Mouse (Mus musculus) MEL (cell line): Measurements from ENCODE around the gene Gm44805.

ENCODE experiments used
- CHD2 ChIP-seq: IDR thresholded peaks from 2 replicates; pipeline ENCODE4 v1.6.1; 2011; ENCODE audit warnings: low read length, improper control_type of control experiment
- CTCF ChIP-seq, 3 experiments: IDR thresholded peaks in 2 of 3; conservative IDR thresholded peaks in 1 of 3; 2 replicates each; pipeline ENCODE4 v1.5.1; 2011 to 2012; ENCODE audit warnings: low read length in 3 of 3, low read depth in 2 of 3, mild to moderate bottlenecking in 2 of 3, improper control_type of control experiment in 1 of 3, inconsistent platforms in 1 of 3, mixed read lengths in 1 of 3, moderate library complexity in 1 of 3; ENCODE audit not compliant: control insufficient read depth in 1 of 3, insufficient read depth in 1 of 3, poor library complexity in 1 of 3, severe bottlenecking in 1 of 3
- GATA1 ChIP-seq: IDR thresholded peaks from 2 replicates; pipeline ENCODE4 v1.6.1; 2011; ENCODE audit warnings: low read depth, low read length, improper control_type of control experiment
- MEF2A ChIP-seq: IDR thresholded peaks from 2 replicates; pipeline ENCODE4 v1.6.1; 2014; ENCODE audit warnings: low read depth, mild to moderate bottlenecking, inconsistent platforms, low read length, improper control_type of control experiment; ENCODE audit not compliant: poor library complexity, insufficient replicate concordance, severe bottlenecking; ENCODE audit errors: extremely low read depth
- POLR2A ChIP-seq, 2 experiments: IDR thresholded peaks; 2 replicates each; pipeline ENCODE4 v1.6.1; 2011 to 2012; ENCODE audit warnings: low read length in 2 of 2, mild to moderate bottlenecking in 2 of 2, control low read depth in 1 of 2, improper control_type of control experiment in 1 of 2, low read depth in 1 of 2, moderate library complexity in 1 of 2; ENCODE audit not compliant: control insufficient read depth in 1 of 2, insufficient read depth in 1 of 2, poor library complexity in 1 of 2
- POLR2AphosphoS5 ChIP-seq: IDR thresholded peaks from 2 replicates; pipeline ENCODE4 v1.6.1; 2012; ENCODE audit warnings: low read depth, borderline replicate concordance, mild to moderate bottlenecking, inconsistent platforms, low read length, moderate library complexity, mixed read lengths
- SIN3A ChIP-seq: IDR thresholded peaks from 2 replicates; pipeline ENCODE4 v1.6.1; 2012; ENCODE audit warnings: low read length, improper control_type of control experiment, inconsistent platforms
- TCF12 ChIP-seq: IDR thresholded peaks from 2 replicates; pipeline ENCODE4 v1.6.1; 2014; ENCODE audit warnings: low read depth, mild to moderate bottlenecking, inconsistent platforms, low read length, improper control_type of control experiment, moderate library complexity
- USF1 ChIP-seq: IDR thresholded peaks from 2 replicates; pipeline ENCODE4 v1.6.1; 2014; ENCODE audit warnings: low read depth, mild to moderate bottlenecking, inconsistent platforms, low read length, improper control_type of control experiment, moderate library complexity
- USF2 ChIP-seq, 2 experiments: IDR thresholded peaks; 2 replicates each; pipeline ENCODE4 v1.6.1; 2011 to 2012; ENCODE audit warnings: improper control_type of control experiment in 2 of 2, low read length in 2 of 2, borderline replicate concordance in 1 of 2, inconsistent platforms in 1 of 2, low read depth in 1 of 2, mild to moderate bottlenecking in 1 of 2; ENCODE audit not compliant: insufficient read depth in 1 of 2

DNA sequence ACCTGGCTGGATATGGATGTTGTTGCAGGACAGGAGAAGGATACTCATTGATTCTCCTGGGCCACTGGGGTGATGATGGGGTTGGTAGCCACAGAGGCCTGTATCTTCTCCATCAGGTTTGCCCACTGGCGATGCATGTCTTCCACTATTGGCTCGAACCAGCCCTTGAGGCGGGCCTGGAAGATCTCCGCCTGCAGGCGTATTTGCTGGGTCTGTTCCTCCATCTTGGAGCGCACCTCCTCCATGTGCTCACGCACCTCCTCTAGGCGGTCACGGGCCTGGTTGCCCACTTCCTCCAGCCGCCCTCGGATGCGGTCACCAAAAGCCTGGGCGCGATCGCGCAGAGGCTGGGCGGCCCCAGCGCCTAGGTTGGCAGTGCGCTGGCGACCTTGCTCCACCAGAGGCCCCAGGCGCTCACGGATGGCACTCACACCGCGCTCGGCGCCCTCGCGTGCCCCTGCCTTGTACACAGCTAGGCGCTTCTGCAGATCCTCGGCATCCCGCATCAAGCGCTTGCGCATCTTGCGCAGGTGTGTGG, 15.2 kb upstream of the Gm44805 start:
- no peak for TF ChIP-seq GATA1
- TF ChIP-seq POLR2A (IDR thresholded peaks at IDR 0.05; ENCODE audit: control insufficient read depth in 1 of 2, insufficient read depth in 1 of 2, low read depth in 1 of 2, low read length in 2 of 2, poor library complexity in 1 of 2) = no peak
- no peak for TF ChIP-seq CHD2
- TF ChIP-seq USF2 (IDR thresholded peaks at IDR 0.05; ENCODE audit: borderline replicate concordance in 1 of 2, insufficient read depth in 1 of 2, low read depth in 1 of 2, low read length in 2 of 2) = no peak
- no peak for TF ChIP-seq SIN3A
- no peak for TF ChIP-seq TCF12
- TF ChIP-seq CTCF (IDR thresholded peaks at IDR 0.05 in 2 of 3, conservative IDR thresholded peaks at IDR 0.05 in 1 of 3; ENCODE audit: control insufficient read depth in 1 of 3, insufficient read depth in 1 of 3, low read depth in 2 of 3, low read length in 3 of 3, poor library complexity in 1 of 3, severe bottlenecking in 1 of 3) = no peak
- TF ChIP-seq MEF2A = no peak
- TF ChIP-seq USF1 = no peak
- no peak for TF ChIP-seq POLR2AphosphoS5
